Mouse (Mus musculus): ENCODE measurements around the gene Cmtm7. TPM values are rescaled to one million over a fixed set of nuclear protein-coding genes. Genes with fewer than 3 reads are reported as not detected.
A peak's percentile ranks its signal among the peaks of the same experiment; 100 is the strongest.

Cmtm7 gene
- polyA plus RNA-seq, 1 experiment from 2014 or later = 104 TPM

GRCm38 (mm10) chr9:114810837-114811236 is 29.2 kb upstream of the Cmtm7 start:
- H3K36me3 ChIP-seq = no peaks in the 10 kb centered on the region
- H3K4me1 ChIP-seq = no peaks in the 10 kb centered on the region
- H3K4me2 ChIP-seq = no peak overlapping the region
- no peak overlapping the region for H3K9ac ChIP-seq
- no peak overlapping the region for H3K4me3 ChIP-seq
- no peaks in the 10 kb centered on the region for H3K27me3 ChIP-seq
- 81% methylated on average over 11 of the region's 11 CpGs for whole genome bisulfite sequencing
- H3K27ac ChIP-seq = no peak overlapping the region
- H3K9me3 ChIP-seq = no peaks in the 10 kb centered on the region
- no peak for ATAC-seq (ENCODE audit: insufficient number of reproducible peaks, insufficient read depth, low FRiP score, low TSS enrichment, low read depth)

- no peaks in the 10 kb centered on the region for H3K27me3 ChIP-seq
- WGBS = 83% methylated on average over 5 of the region's 5 CpGs
- 0 out of 2 replicates have a peak, but pooled peaks cover 5% of the 10 kb centered on the region for H3K4me1 ChIP-seq
- H3K36me3 ChIP-seq = no peaks in the 10 kb centered on the region
- no peaks in the 10 kb centered on the region for H3K9me3 ChIP-seq
- H3K9ac ChIP-seq = no peak overlapping the region
- no peak for ATAC-seq (ENCODE audit: insufficient number of reproducible peaks, insufficient read depth, low FRiP score, low TSS enrichment, low read depth)
- H3K27ac ChIP-seq = no peak overlapping the region
- H3K4me3 ChIP-seq = no peak overlapping the region
- no peak overlapping the region for H3K4me2 ChIP-seq
Observed at GRCm38 (mm10) chr9:114808671-114809070, 27.0 kb upstream of the Cmtm7 start.

GRCm38 (mm10) chr9:114807261-114807660 is 25.6 kb upstream of the Cmtm7 start:
- 0 out of 2 replicates have a peak, but pooled peaks cover 5% of the 10 kb centered on the region for H3K4me1 ChIP-seq
- H3K36me3 ChIP-seq = no peaks in the 10 kb centered on the region
- no peaks in the 10 kb centered on the region for H3K9me3 ChIP-seq
- H3K27me3 ChIP-seq = no peaks in the 10 kb centered on the region
- WGBS = 75% methylated on average over 8 of the region's 8 CpGs
- H3K4me2 ChIP-seq = no peak overlapping the region
- no peak overlapping the region for H3K9ac ChIP-seq
- no peak overlapping the region for H3K4me3 ChIP-seq
- H3K27ac ChIP-seq = no peak overlapping the region
- no peak for ATAC-seq (ENCODE audit: insufficient number of reproducible peaks, insufficient read depth, low FRiP score, low TSS enrichment, low read depth)

- no peaks in the 10 kb centered on the region for H3K36me3 ChIP-seq
- H3K4me1 ChIP-seq = peaks cover 9% of the 10 kb centered on the region; the same call in 1 of the 2 replicates
- no peak overlapping the region for H3K27ac ChIP-seq
- 0 out of 2 replicates have a peak, but pooled peaks cover 2% of the 10 kb centered on the region for H3K27me3 ChIP-seq
- no peak overlapping the region for H3K9ac ChIP-seq
- no peak for ATAC-seq (ENCODE audit: insufficient number of reproducible peaks, insufficient read depth, low FRiP score, low TSS enrichment, low read depth)
- H3K9me3 ChIP-seq = no peaks in the 10 kb centered on the region
- H3K4me2 ChIP-seq = no peak overlapping the region
- no peak overlapping the region for H3K4me3 ChIP-seq
- 56% methylated on average over 19 of the region's 19 CpGs for WGBS
Observed at GRCm38 (mm10) chr9:114805151-114805671, 23.6 kb upstream of the Cmtm7 start.

- H3K9me3 ChIP-seq = no peaks in the 10 kb centered on the region
- ATAC-seq (ENCODE audit: insufficient number of reproducible peaks, insufficient read depth, low FRiP score, low TSS enrichment, low read depth) = no peak
- WGBS = 80% methylated on average over 1 of the region's 1 CpGs
- H3K27me3 ChIP-seq = 0 out of 2 replicates have a peak, but pooled peaks cover 2% of the 10 kb centered on the region
- no peak overlapping the region for H3K9ac ChIP-seq
- no peak overlapping the region for H3K4me3 ChIP-seq
- no peak overlapping the region for H3K27ac ChIP-seq
- H3K4me1 ChIP-seq = peaks cover 27% of the 10 kb centered on the region
- no peak overlapping the region for H3K4me2 ChIP-seq
- H3K36me3 ChIP-seq = no peaks in the 10 kb centered on the region
Observed at GRCm38 (mm10) chr9:114802191-114802590, 20.5 kb upstream of the Cmtm7 start.

GRCm38 (mm10) chr9:114801301-114801700 is 19.6 kb upstream of the Cmtm7 start:
- no peaks in the 10 kb centered on the region for H3K9me3 ChIP-seq
- ATAC-seq (ENCODE audit: insufficient number of reproducible peaks, insufficient read depth, low FRiP score, low TSS enrichment, low read depth) = no peak

GRCm38 (mm10) chr9:114799498-114800107 is 17.9 kb upstream of the Cmtm7 start:
- no peaks in the 10 kb centered on the region for H3K36me3 ChIP-seq
- H3K4me2 ChIP-seq = no peak overlapping the region
- 0 out of 2 replicates have a peak, but pooled peaks cover 2% of the 10 kb centered on the region for H3K27me3 ChIP-seq
- H3K4me3 ChIP-seq = no peak overlapping the region
- no peak for ATAC-seq (ENCODE audit: insufficient number of reproducible peaks, insufficient read depth, low FRiP score, low TSS enrichment, low read depth)
- no peak overlapping the region for H3K27ac ChIP-seq
- no peak overlapping the region for H3K9ac ChIP-seq
- WGBS = 42% methylated on average over 10 of the region's 10 CpGs
- no peaks in the 10 kb centered on the region for H3K9me3 ChIP-seq
- peaks cover 26% of the 10 kb centered on the region for H3K4me1 ChIP-seq

More at GRCm38 (mm10) chr9:114801301-114801700, 19.6 kb upstream of the Cmtm7 start:
- Histone ChIP-seq H3K4me1 (peaks cover 31% of the 10 kb centered on the region), H3K36me3 (no peaks in the 10 kb centered on the region), H3K4me2 (no peak overlapping the region), H3K9ac (0 out of 2 replicates have a peak overlapping the region, but pooled peaks have one; percentile 46), H3K27ac (no peak overlapping the region), H3K27me3 (0 out of 2 replicates have a peak, but pooled peaks cover 2% of the 10 kb centered on the region), H3K4me3 (no peak overlapping the region)
- 38% methylated on average over 15 of the region's 15 CpGs for WGBS

- Histone ChIP-seq H3K4me3 (no peak overlapping the region), H3K4me1 (peaks cover 26% of the 10 kb centered on the region), H3K27me3 (0 out of 2 replicates have a peak, but pooled peaks cover 2% of the 10 kb centered on the region), H3K9me3 (no peaks in the 10 kb centered on the region), H3K9ac (no peak overlapping the region), H3K27ac (no peak overlapping the region), H3K36me3 (no peaks in the 10 kb centered on the region), H3K4me2 (no peak overlapping the region)
- 22% methylated on average over 6 of the region's 6 CpGs for WGBS
- no peak for ATAC-seq (ENCODE audit: insufficient number of reproducible peaks, insufficient read depth, low FRiP score, low TSS enrichment, low read depth)
Observed at GRCm38 (mm10) chr9:114798845-114799244, 17.2 kb upstream of the Cmtm7 start.

- no peak overlapping the region for H3K27ac ChIP-seq
- peaks cover 26% of the 10 kb centered on the region for H3K4me1 ChIP-seq
- no peak overlapping the region for H3K4me2 ChIP-seq
- ATAC-seq (ENCODE audit: insufficient number of reproducible peaks, insufficient read depth, low FRiP score, low TSS enrichment, low read depth) = peak; percentile 62; the same call in 1 of the 2 replicates
- H3K4me3 ChIP-seq = no peak overlapping the region
- H3K9me3 ChIP-seq = no peaks in the 10 kb centered on the region
- H3K27me3 ChIP-seq = 0 out of 2 replicates have a peak, but pooled peaks cover 2% of the 10 kb centered on the region
- no peak overlapping the region for H3K9ac ChIP-seq
- no peaks in the 10 kb centered on the region for H3K36me3 ChIP-seq
- 57% methylated on average over 11 of the region's 11 CpGs for WGBS
Observed at GRCm38 (mm10) chr9:114797329-114798004, 15.8 kb upstream of the Cmtm7 start.

GRCm38 (mm10) chr9:114796473-114797050 is 14.9 kb upstream of the Cmtm7 start:
- H3K4me1 ChIP-seq = peaks cover 26% of the 10 kb centered on the region

GRCm38 (mm10) chr9:114794491-114794890 is 12.8 kb upstream of the Cmtm7 start:
- H3K4me1 ChIP-seq = peaks cover 21% of the 10 kb centered on the region
- no peak overlapping the region for H3K4me2 ChIP-seq
- H3K4me3 ChIP-seq = no peak overlapping the region
- no peaks in the 10 kb centered on the region for H3K27me3 ChIP-seq
- H3K27ac ChIP-seq = no peak overlapping the region
- H3K36me3 ChIP-seq = no peaks in the 10 kb centered on the region
- no peak overlapping the region for H3K9ac ChIP-seq
- no peaks in the 10 kb centered on the region for H3K9me3 ChIP-seq
- ATAC-seq (ENCODE audit: insufficient number of reproducible peaks, insufficient read depth, low FRiP score, low TSS enrichment, low read depth) = no peak
- WGBS = 32% methylated on average over 4 of the region's 4 CpGs

More at GRCm38 (mm10) chr9:114796473-114797050, 14.9 kb upstream of the Cmtm7 start:
- Histone ChIP-seq H3K36me3 (no peaks in the 10 kb centered on the region), H3K27me3 (0 out of 2 replicates have a peak, but pooled peaks cover 2% of the 10 kb centered on the region), H3K4me2 (no peak overlapping the region), H3K9me3 (no peaks in the 10 kb centered on the region), H3K4me3 (no peak overlapping the region), H3K9ac (no peak overlapping the region), H3K27ac (no peak overlapping the region)
- ATAC-seq (ENCODE audit: insufficient number of reproducible peaks, insufficient read depth, low FRiP score, low TSS enrichment, low read depth) = no peak
- WGBS = 41% methylated on average over 11 of the region's 11 CpGs
